Mouse (Mus musculus) ES-E14 (cell line): ENCODE results near the gene Sfn. TPM values are rescaled to one million over a fixed set of nuclear protein-coding genes. Genes with fewer than 3 reads are reported as not detected.

ENCODE experiments used
- DNase-seq: peaks from one replicate; pipeline ENCODE4 v3.0.0-alpha.2; 2013; ENCODE audit warnings: low read depth, low spot score
- H3K27ac ChIP-seq: 2 replicates; pipeline ENCODE4 v1.5.1; 2012; ENCODE audit warnings: low read depth, mild to moderate bottlenecking, low read length, moderate library complexity, mixed read lengths; ENCODE audit not compliant: poor library complexity, insufficient read depth, severe bottlenecking
- H3K36me3 ChIP-seq: 2 replicates; pipeline ENCODE4 v1.6.1; 2012; ENCODE audit warnings: mild to moderate bottlenecking, low read length, moderate library complexity, mixed read lengths; ENCODE audit not compliant: control insufficient read depth, poor library complexity, insufficient read depth, severe bottlenecking
- H3K4me1 ChIP-seq, 2 experiments: fragments of 150-350 bp in 1 of 2; sonication (generic) in 1 of 2; 2 replicates each; pipeline ENCODE4 v1.6.1; 2012; ENCODE audit warnings: low read length in 2 of 2, mild to moderate bottlenecking in 1 of 2, mixed read lengths in 1 of 2; ENCODE audit not compliant: control insufficient read depth in 2 of 2, insufficient read depth in 2 of 2, poor library complexity in 1 of 2
- H3K4me3 ChIP-seq, 2 experiments: fragments of 150-350 bp in 1 of 2; sonication (generic) in 1 of 2; 2 replicates each; pipeline ENCODE4 v1.5.1; 2012; ENCODE audit warnings: low read length in 2 of 2, low read depth in 1 of 2, mild to moderate bottlenecking in 1 of 2, mixed read lengths in 1 of 2; ENCODE audit not compliant: insufficient read depth in 1 of 2, poor library complexity in 1 of 2, severe bottlenecking in 1 of 2
- H3K9ac ChIP-seq: 2 replicates; pipeline ENCODE4 v1.6.1; 2012; ENCODE audit warnings: low read depth, mild to moderate bottlenecking, low read length, mixed read lengths; ENCODE audit not compliant: poor library complexity, insufficient read depth, severe bottlenecking
- H3K9me3 ChIP-seq: fragments of 150-350 bp; sonication (generic); 2 replicates; pipeline ENCODE4 v1.6.1; 2012; ENCODE audit warnings: low read depth, mild to moderate bottlenecking, low read length; ENCODE audit not compliant: control insufficient read depth, insufficient read depth
- CHD2 ChIP-seq: IDR thresholded peaks from 2 replicates; pipeline ENCODE4 v1.6.1; 2014; ENCODE audit warnings: mild to moderate bottlenecking, low read depth, low read length, inconsistent platforms
- HCFC1 ChIP-seq: IDR thresholded peaks from 2 replicates; pipeline ENCODE4 v1.6.1; 2012; ENCODE audit warnings: low read length, inconsistent platforms, borderline replicate concordance; ENCODE audit not compliant: insufficient read depth
- MAFK ChIP-seq: IDR thresholded peaks from 2 replicates; pipeline ENCODE4 v1.6.1; 2014; ENCODE audit warnings: mild to moderate bottlenecking, low read depth, low read length, inconsistent platforms; ENCODE audit not compliant: insufficient read depth
- ZC3H11A ChIP-seq: IDR thresholded peaks from 2 replicates; pipeline ENCODE4 v1.6.1; 2012; ENCODE audit warnings: low read depth, mild to moderate bottlenecking, inconsistent platforms, low read length, borderline replicate concordance
- ZNF384 ChIP-seq: IDR thresholded peaks from 2 replicates; pipeline ENCODE4 v1.6.1; 2012; ENCODE audit warnings: low read depth, low read length, inconsistent platforms
- in situ Hi-C, 2 experiments: fragments of 600-800 bp; cut with MboI; formaldehyde crosslinking; loops; one replicate each; pipeline ENCODE4 v1.15.1; 2025; ENCODE audit warnings: low sequenced_read_pairs in 2 of 2, inconsistent platforms in 1 of 2; ENCODE audit not compliant: unreplicated experiment in 2 of 2
- total RNA-seq: library from RNA; depleted of rRNA; stranded (reverse); fragments of 300-350 nt; gene quantifications from 2 replicates; pipeline ENCODE4 v1.2.3, GENCODE M21; 2012

The Sfn gene
- total RNA-seq, 1 experiment: 35.8 TPM

GRCm38 (mm10) chr4:133614274-133614761, 12.3 kb upstream of the Sfn start:
- H3K27ac ChIP-seq: no peak overlapping the region
- no peak overlapping the region for H3K4me3 ChIP-seq
- in situ Hi-C loops: no loop called here
- TF ChIP-seq ZNF384 (no peak), HCFC1 (no peak), ZC3H11A (no peak), MAFK (no peak), CHD2 (no peak)
- no peak overlapping the region for H3K9ac ChIP-seq
- DNase-seq: no peak
- no peaks in the 10 kb centered on the region for H3K9me3 ChIP-seq
- peaks cover 30% of the 10 kb centered on the region; the same call in 1 of the 2 replicates for H3K36me3 ChIP-seq
- peaks cover 2 to 15% of the 10 kb centered on the region in 2 experiments; a peak in 3 of 4 replicates for H3K4me1 ChIP-seq

- H3K4me1 ChIP-seq: peaks cover 2 to 15% of the 10 kb centered on the region in 2 experiments; a peak in 3 of 4 replicates
- peaks cover 30% of the 10 kb centered on the region; the same call in 1 of the 2 replicates for H3K36me3 ChIP-seq
- no peaks in the 10 kb centered on the region for H3K9me3 ChIP-seq
- no peak overlapping the region for H3K9ac ChIP-seq
- H3K4me3 ChIP-seq: no peak overlapping the region
- in situ Hi-C loops: no loop called here
- TF ChIP-seq ZNF384 (no peak), ZC3H11A (no peak), HCFC1 (no peak), MAFK (no peak)
- DNase-seq: no peak
- H3K27ac ChIP-seq: no peak overlapping the region
Observed at GRCm38 (mm10) chr4:133613867-133614266, 11.9 kb upstream of the Sfn start.

- DNase-seq: no peak
- H3K36me3 ChIP-seq: peaks cover 37% of the 10 kb centered on the region
- no peaks in the 10 kb centered on the region for H3K9me3 ChIP-seq
- H3K27ac ChIP-seq: no peak overlapping the region
- in situ Hi-C loops: no loop called here
- TF ChIP-seq MAFK (no peak), CHD2 (no peak), HCFC1 (no peak), ZC3H11A (no peak), ZNF384 (no peak)
- peaks cover 2 to 15% of the 10 kb centered on the region in 2 experiments; a peak in 3 of 4 replicates for H3K4me1 ChIP-seq
- H3K9ac ChIP-seq: no peak overlapping the region
- no peak overlapping the region for H3K4me3 ChIP-seq
Observed at GRCm38 (mm10) chr4:133613026-133613425, 11.1 kb upstream of the Sfn start.

GRCm38 (mm10) chr4:133612416-133612815, 10.4 kb upstream of the Sfn start:
- H3K36me3 ChIP-seq: peaks cover 38% of the 10 kb centered on the region
- TF ChIP-seq HCFC1 (no peak), CHD2 (no peak), ZC3H11A (no peak), MAFK (no peak), ZNF384 (no peak)
- H3K4me1 ChIP-seq: peaks cover 4 to 17% of the 10 kb centered on the region in 2 experiments; a peak in 3 of 4 replicates
- no peak overlapping the region for H3K9ac ChIP-seq
- no peak overlapping the region for H3K27ac ChIP-seq
- no peak overlapping the region for H3K4me3 ChIP-seq
- in situ Hi-C loops: no loop called here
- no peak for DNase-seq
- H3K9me3 ChIP-seq: no peaks in the 10 kb centered on the region

- no peak overlapping the region for H3K4me3 ChIP-seq
- peaks cover 40% of the 10 kb centered on the region for H3K36me3 ChIP-seq
- TF ChIP-seq ZNF384 (no peak), CHD2 (no peak), ZC3H11A (no peak), HCFC1 (no peak), MAFK (no peak)
- H3K27ac ChIP-seq: no peak overlapping the region
- in situ Hi-C loops: no loop called here
- no peaks in the 10 kb centered on the region for H3K9me3 ChIP-seq
- no peak overlapping the region for H3K9ac ChIP-seq
- no peak for DNase-seq
- peaks cover 9 to 21% of the 10 kb centered on the region in 2 experiments for H3K4me1 ChIP-seq
Observed at GRCm38 (mm10) chr4:133611815-133612214, 9.8 kb upstream of the Sfn start.
